Mouse (Mus musculus) CH12F3 (cell line): Measurements from ENCODE around the gene Hsd11b1.

ENCODE experiments used
- in situ Hi-C: fragments of 300-500 bp; cut with MboI; formaldehyde crosslinking; loops from 2 replicates; pipeline ENCODE4 v1.14.3; 2020; ENCODE audit warnings: low sequenced_read_pairs

Gene Hsd11b1

GRCm38 (mm10) chr1:193250026-193250425 lies 13.8 kb downstream of the Hsd11b1 start:
- in situ Hi-C loops: loop anchor here (10.0 kb wide), 1 partner anchor 125 kb away; the partner anchor contains the start of gene Camk1g

- in situ Hi-C loops: no loop called here
Observed at GRCm38 (mm10) chr1:193244235-193244634, 19.6 kb downstream of the Hsd11b1 start.

- in situ Hi-C loops: no loop called here
Observed at GRCm38 (mm10) chr1:193243571-193244193, 20.2 kb downstream of the Hsd11b1 start.

GRCm38 (mm10) chr1:193242863-193243262 lies 21.0 kb downstream of the Hsd11b1 start:
- in situ Hi-C loops: no loop called here

GRCm38 (mm10) chr1:193242238-193242637 lies 21.6 kb downstream of the Hsd11b1 start:
- in situ Hi-C loops: no loop called here

GRCm38 (mm10) chr1:193241436-193241835 lies 22.4 kb downstream of the Hsd11b1 start:
- in situ Hi-C loops: no loop called here

- in situ Hi-C loops: no loop called here
Observed at GRCm38 (mm10) chr1:193238426-193238825, 25.4 kb downstream of the Hsd11b1 start.

GRCm38 (mm10) chr1:193234930-193235329 lies 28.9 kb downstream of the Hsd11b1 start:
- in situ Hi-C loops: no loop called here

- in situ Hi-C loops: no loop called here
Observed at GRCm38 (mm10) chr1:193234130-193234645, 29.7 kb downstream of the Hsd11b1 start.

GRCm38 (mm10) chr1:193232732-193233131 lies 31.1 kb downstream of the Hsd11b1 start:
- in situ Hi-C loops: no loop called here

GRCm38 (mm10) chr1:193230935-193231334 lies 32.9 kb downstream of the Hsd11b1 start:
- in situ Hi-C loops: no loop called here

- in situ Hi-C loops: no loop called here
Observed at GRCm38 (mm10) chr1:193230531-193230930, 33.3 kb downstream of the Hsd11b1 start.

GRCm38 (mm10) chr1:193229570-193229969 lies 34.3 kb downstream of the Hsd11b1 start:
- in situ Hi-C loops: no loop called here

- in situ Hi-C loops: no loop called here
Observed at GRCm38 (mm10) chr1:193227537-193227936, 36.3 kb downstream of the Hsd11b1 start.

- in situ Hi-C loops: no loop called here
Observed at GRCm38 (mm10) chr1:193226724-193227522, 37.0 kb downstream of the Hsd11b1 start.

GRCm38 (mm10) chr1:193226114-193226513 lies 37.8 kb downstream of the Hsd11b1 start:
- in situ Hi-C loops: no loop called here

GRCm38 (mm10) chr1:193225531-193225930 lies 38.3 kb downstream of the Hsd11b1 start:
- in situ Hi-C loops: no loop called here

GRCm38 (mm10) chr1:193220408-193220807 lies 43.5 kb downstream of the Hsd11b1 start:
- in situ Hi-C loops: no loop called here

GRCm38 (mm10) chr1:193216000-193216399 lies 47.9 kb downstream of the Hsd11b1 start:
- in situ Hi-C loops: no loop called here

GRCm38 (mm10) chr1:193214053-193214452 lies 49.8 kb downstream of the Hsd11b1 start:
- in situ Hi-C loops: no loop called here

- in situ Hi-C loops: no loop called here
Observed at GRCm38 (mm10) chr1:193211371-193211770, 52.5 kb downstream of the Hsd11b1 start.

GRCm38 (mm10) chr1:193208178-193208577 lies 55.7 kb downstream of the Hsd11b1 start:
- in situ Hi-C loops: no loop called here
